Mouse (Mus musculus) 416B (cell line): ENCODE measurements around the gene Tex48.

Experiments used
- DNase-seq: peaks from one replicate; pipeline ENCODE4 v3.0.0; 2011; ENCODE audit warnings: low read depth

The Tex48 gene

DNA sequence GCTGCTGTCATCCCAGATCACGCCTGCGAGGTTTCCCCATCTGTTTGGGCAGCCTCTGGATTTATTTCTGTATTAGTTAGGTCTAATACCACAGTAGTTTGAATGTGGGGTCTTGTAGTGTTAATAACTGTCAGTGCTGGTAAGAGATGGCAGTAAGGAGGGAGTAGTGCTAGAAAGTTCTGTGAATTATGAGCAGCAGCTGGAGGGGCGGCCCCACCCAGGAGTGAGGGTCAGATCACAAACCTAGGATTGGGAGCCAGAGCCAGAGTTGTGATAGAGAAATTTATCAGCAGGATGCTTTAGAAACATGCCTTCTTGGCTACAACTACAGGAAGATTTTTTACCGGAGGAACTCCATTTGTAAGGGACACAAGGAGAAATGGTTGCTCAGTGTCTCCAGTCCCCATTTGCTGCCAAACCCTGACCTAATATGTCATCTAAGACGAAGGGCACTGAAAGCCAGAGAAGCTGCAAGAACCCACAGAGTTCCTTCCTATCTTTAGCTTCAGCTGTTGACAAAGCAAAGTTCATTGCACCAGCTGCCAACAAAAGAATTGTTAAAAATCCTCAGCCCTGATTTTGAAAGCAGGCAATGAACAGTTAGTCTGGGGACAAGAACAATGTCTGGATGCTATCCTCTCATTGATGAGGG is 27.6 kb downstream of the Tex48 start:
- no peak for DNase-seq

DNA sequence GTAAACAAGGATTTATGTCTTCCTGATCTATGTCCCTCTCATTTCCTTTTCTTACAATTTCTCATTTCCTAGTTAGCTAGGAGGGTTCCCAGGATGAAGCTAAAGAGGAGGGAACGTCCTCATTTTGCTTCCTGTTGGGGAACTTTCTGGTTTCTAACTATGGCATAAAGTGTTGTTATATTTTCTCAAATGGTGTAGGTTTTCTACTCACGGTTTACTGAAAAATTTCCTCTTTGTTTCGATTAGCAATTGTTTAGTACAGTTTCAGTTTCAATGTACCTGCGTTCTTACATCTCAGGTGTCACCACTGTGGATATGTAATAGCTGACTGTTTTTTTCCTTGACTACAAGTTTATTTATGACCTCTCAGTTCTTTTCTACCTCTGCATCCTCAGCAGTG is 31.7 kb downstream of the Tex48 start:
- no peak for DNase-seq

DNA sequence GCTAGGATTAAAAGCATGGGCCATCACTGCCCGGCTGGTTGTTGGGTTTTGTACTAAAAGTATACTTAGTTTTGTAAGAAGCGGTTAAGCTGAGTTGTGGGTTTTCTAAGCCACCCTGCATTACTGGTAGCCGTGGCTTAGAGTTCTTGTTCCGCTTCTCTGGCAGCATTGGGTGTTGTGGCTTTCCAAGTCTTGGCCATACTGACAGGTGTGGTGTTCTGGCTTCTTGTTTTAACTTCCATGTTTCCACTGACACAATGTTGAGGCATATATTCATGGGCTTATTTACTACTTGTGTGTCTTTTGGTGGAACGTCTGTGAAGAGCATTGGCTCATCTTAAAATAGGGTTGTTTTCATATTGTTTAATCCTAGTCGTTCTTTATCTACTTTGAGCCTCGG is 32.2 kb downstream of the Tex48 start:
- DNase-seq = no peak

DNA sequence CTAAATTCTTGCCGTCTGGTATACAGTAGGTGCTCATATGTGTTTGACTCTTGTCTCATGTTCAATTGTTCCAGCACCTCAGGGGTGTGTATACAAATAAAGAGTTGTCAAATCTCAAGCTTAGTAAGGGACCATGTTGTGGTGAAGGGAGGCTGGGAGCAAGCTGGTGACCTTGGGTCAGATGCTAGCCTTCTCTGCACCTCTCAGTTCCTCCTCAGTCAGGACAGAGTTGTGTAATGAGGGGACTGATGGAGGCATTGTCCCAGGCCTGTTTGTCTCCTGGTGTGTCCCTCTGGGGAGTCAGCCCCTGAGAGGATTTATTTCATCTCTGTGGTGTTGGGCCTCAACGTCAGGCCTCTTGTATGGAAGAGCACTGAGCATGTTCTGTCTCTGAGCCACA is 36.0 kb downstream of the Tex48 start:
- no peak for DNase-seq

DNA sequence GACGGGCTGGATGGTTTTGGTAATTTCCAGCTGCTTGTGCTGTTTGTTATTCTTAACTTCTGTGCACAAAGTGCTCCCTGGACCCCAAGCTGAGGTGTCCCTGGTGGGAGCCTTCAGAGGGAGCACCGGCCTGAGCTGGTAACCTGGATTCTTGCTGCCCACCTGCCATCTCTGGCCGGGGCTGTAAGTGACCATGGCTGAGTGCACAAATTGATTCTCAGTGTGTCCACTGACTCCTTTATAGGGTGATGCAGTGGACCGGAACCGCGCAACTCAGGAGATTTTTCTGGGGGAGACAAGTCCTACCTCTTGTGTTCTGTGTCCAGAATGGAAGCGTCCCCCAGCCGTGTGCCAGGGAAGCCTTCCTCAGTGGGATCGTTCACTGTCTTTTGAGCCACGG is 37.0 kb downstream of the Tex48 start:
- DNase-seq = no peak

DNA sequence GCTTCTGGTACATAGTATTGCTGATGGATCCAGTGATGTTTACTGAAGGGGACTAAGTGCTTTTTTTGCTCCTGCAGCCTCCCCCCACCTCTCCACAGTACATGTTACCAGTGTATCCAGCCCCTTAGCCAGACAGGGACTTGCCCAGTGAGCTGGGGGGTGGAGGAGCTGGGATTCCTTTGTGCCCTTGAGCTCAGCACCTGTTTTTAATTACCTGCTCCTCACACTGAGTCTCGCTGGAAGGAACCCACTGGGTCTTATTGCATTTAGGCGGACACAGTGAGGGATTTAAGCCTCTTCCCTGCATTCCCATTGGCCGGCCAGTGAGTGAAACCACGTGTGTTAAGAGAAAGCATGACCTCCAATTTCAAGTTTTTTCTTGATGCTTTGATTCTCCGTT is 39.6 kb downstream of the Tex48 start:
- DNase-seq = no peak

DNA sequence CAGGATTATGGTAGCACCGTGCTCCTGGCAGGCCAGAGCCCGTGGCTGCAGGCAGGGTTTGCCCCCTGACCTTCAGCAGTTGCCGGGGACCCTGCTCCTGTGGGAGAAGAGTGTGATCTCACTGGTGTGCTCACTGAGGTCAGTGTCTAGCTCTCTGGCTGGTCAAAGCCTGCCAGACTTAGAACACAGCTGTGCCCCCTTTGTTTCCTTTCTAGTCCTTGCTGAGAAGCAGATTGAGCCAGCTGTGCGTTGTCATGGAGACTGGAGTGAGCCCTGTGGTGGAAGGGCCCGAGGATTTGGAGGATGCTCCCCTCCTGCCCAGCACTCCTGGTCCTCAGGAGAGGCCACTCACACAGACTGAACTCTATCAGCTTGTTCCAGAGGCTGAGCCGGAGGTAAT is 42.1 kb downstream of the Tex48 start:
- no peak for DNase-seq

DNA sequence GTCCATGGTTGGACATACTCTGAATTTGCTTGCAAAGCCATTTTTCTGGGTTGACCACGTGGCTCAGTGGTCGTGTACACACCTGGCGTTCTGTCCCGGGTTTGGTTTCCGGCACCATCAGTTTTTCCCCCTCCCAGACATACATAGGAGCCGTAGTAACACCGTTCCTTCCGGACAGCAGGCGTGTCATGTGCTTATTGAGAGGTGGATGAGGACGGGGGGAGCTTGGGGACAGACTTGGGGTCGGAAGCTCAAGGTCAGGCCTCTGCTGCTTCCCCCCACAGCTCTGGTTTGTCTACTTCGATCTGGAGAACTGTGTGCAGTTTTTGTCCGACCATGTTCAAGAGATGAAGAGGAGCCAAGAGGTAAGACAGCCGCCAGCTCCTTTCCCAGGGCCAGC is 42.6 kb downstream of the Tex48 start:
- DNase-seq = no peak

DNA sequence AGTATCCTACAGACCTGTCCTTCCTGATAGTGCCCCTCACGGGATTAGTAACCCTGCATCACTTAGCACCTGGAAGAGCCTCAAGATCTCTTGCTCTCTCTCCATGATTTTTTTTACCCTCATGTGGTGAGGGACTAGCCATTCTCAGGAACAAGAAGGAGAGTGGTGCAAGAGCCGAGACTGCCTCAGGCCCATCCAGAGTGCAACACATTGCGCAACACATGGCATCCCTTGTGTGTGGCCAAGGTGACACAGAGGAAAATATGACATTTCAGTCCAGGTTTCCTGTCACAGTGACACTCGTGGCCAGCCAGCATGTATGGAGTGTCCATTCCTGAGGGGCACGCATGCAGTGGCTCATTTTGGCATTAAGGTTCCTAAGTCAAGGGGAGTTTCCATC is 49.6 kb downstream of the Tex48 start:
- DNase-seq = peak; percentile 57

DNA sequence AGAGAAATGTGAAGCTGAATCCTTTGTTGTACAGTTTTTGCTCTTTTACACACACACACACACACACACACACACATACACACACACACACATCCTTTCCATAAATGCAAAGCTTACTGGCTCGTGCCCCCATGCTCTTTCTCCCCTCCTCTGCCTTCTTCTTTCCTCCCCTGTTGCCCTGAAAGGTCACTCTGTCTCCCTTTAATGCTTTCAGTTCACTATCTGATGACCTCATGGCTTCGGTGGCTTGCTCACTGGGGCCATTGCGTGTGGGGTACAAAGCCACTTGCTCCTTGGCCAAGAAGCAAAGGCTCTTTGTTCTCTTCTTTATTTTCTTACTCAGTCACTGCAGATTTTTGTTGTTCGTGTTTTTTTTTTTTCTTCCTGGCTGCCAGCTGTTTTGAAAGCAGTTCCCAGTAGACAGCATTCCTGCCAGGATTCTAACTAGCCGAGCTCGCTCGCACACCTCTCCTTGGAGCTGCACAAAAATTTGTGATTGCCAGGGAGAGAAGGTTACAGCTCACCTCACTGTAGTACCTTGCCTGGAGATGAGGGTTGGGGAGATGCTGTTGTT is 51.9 kb downstream of the Tex48 start:
- DNase-seq = no peak

DNA sequence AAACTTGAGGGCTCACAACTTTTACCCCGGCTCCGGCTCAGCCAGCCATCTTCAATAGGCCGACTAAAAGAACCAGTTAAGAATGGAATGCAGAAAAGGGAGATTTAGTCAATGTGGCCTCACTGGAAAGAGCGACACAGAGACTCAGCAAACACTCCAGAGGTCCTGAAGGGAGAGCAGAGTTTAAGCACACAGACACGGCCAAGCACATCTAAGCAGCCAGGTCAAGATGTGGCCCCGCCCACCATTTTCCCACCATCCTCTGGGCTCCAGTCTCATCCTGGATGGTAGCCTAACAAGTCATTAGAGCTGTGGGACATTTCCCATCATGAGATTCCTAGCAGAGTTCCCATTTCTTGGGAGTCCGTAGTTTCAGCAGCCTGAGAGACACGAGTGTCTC is 52.9 kb downstream of the Tex48 start:
- DNase-seq = no peak

DNA sequence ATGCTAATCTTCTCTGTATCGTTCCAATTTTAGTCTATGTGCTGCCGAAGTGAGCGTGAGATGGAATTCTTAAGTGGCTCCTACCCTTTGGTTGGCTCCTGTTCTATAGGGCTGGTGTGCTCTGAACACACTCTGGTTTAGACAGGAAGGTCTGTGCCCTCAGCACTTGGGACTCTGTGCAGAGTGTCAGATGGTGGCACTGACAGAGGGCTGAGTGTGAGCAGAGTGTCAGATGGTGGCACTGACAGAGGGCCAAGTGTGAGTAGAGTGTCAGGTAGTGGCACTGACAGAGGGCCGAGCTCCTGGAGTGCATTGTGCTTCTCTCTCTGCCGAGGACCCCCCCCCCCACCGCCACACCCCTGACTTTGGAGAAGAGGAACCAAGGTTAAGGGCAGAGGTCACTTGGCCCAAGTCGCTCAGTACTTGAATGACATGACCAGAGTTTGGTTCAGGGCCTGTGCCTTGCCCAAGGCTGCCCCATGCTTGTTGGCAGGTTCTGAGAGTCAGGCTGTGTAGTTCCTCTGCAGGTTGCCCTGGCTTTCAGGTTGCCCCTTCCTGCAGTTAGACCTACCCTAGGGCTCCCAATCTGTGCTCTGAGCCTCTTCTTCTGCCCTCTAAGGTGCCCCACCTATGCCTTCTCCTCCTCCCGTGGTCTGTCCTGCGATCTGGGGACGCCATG is 54.4 kb downstream of the Tex48 start:
- DNase-seq = no peak

DNA sequence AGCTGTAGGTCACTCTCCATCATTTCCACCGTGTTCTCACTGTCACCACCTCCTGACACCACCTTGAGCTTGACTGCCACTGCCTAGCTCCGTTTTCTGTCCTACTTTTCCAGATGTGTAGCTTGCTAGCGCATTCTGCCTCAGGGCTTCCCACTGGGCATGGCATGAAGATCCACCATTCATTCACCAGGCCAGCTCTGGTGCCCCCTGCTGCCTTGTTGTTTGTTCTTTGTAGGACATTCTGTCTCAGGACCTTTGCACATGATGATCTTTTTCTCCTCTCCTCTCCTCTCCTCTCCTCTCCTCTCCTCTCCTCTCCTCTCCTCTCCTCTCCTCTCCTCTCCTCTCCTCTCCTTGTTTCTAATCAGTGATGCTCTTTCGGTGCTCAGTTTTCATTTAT is 59.5 kb downstream of the Tex48 start:
- DNase-seq = no peak

DNA sequence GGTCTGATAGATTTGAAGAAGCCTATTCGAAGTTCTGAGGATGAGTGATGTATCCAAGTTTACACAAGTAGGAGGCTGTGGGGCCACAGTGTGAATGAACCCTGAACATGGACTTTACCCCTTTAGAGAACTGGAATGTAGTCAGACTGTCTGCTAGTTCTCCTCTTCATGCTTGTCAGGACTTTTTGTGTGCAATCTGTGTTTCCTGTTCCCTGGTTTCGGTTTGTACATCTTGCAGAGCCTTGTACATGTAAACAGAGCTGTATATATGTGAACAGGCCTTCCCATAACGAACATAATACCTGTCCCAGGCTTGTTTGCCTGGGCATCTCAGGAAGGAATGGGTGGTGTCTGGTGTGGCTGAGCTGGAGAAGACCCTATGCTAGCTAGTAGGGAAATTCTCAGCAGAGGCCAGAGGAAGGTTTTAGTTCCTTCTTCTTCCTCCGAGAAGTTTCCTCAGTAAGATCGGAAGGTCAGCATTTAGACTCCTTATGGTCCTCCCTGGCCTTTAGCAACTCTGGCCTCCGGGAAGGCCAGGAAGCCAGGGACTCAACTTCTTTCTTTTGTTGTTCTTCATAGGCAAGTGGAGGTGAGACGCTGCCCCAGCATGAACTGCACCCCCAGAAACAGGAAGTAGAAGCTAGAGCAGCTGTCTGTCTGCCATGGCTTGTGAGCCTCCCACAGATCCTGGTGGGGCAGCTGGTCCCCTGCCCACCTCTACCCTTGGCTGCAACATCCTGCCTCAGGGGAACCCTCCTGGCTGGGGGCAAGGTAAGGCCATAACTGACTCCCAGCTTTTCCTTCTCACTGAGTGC is 60.2 kb downstream of the Tex48 start:
- DNase-seq = no peak

DNA sequence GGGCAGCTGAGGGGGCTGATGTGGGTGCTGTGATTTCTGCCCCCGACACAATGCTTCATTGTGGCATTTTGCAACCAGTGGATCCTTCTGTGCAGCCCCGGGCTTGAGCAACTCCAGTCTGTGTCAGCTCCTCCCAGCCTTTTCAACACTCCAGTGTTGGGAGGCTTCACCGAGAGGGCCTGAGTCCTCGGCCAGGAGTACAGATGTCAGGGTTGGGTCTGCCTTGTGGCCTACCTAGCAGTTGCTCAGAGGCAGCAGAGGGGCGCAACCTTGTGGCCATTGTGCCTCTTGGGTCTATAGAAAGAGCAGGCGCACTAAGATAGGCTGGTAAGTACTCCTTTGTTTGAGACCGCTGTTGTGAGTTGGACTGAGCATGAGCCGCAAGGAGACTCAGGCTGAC is 62.1 kb downstream of the Tex48 start:
- DNase-seq = peak; percentile 67

DNA sequence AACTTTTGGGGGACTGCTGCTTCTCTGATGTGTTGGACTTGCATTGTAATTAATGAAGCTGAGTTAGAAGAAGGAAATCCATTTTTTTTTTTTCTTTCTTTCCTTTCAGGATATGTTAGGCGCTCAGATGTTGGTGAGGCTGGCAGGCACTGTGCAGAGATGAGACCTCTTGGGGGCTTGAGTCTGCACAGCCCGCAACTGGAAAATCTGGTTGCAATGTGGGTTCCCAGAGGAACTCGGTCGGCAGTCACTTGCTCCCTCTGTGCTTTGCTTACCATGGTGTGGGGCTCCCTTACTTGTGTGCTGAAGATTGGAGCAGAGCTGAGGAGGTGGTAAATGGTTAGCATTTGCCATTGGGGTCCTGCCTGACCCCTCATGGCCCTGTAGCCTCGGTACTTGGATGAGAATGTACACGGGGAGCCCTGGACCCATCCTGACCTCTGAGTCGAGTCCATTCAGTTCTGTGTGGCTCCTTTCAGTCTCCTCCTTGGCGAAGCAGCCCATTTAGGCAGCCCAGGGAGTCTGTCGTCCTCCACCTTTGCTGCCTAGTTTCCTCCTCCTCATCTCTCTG is 63.0 kb downstream of the Tex48 start:
- peak; percentile 25 for DNase-seq

DNA sequence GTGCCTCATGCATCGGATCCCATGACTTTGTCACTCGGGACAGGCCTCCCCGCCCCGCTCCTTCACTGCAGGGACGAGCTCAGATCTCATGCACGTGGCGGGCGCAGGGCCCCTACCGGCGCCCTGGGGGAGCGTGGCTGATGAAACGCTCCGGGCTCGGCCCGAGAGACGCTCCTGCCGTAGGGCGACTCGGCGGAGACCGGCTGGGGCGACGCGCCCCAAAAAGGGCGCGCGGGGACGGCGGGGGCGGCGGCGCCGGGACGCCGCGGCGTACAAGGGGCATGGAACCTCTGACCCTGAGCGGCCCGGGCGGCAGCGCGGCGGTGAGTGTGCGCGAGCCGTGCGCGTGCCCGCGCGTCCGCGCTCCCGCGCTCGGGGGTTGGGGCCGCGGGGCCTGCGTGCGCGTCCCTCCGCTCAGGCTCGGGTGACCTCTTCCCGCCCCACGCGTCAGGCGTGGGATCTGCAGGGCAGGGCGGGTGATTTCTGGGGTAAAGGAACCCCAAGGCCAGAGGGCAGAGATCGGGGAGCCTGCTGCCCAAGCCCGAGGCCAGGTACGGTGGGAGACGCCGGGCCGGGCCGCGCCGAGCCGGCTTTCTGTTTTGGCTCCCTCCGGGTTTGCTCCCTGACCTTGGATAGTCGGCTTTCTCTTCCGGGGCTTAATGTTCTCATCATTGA is 63.7 kb downstream of the Tex48 start, which contains the start of gene Tmem268:
Gene Tmem268, plus strand, starts transcription at position 375 of the 675 bp plus-strand sequence.
- DNase-seq = peak; percentile 60

DNA sequence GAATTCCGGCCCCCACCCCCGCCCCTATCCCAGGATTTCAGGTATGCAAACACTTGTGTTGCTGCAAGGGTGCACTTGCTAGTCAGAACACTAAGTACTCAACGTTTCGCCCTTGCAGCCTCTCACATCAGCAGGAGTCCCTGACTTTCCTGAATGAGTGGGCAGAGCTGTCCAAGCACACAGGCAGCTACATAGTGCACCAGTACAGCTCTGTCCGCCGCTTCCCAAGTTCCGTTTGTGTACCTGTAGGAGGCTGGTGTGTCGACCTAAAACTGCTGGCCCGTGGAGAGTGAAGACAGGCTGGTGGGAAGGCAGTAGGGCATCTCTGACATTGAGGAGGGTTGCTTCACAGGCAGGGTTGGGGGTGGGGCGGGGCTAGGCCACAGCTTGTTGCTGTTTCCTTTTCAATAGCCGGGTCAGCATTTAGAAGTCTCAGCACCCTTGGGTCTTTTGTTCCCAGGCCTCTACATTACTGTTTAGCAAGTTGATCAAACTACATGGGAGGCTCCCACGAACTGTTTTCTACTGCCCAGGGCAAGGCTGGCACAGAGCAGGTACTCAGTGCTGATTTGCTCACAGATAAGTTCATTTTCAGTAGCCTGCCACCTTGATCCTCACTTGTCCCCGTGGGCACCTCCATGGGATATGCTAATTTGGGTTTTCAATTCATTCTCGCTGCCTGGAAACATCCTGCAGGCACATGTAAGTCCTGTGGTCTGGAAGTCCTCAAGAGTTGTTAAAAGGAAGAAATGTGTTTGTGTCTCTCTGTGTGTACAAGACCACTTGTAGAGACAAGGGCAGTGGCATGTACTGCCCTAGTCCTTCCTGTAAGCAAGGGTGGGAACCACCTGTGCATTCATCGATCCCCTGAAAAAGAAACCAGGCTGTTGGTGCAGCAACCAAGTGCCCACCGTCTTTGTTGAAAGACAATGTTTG is 64.8 kb downstream of the Tex48 start:
- peak; percentile 61 for DNase-seq
